Mouse (Mus musculus) liver, embryonic 14.5 days (tissue): Measurements from ENCODE around the gene St5.

Source experiments
- CTCF ChIP-seq: IDR thresholded peaks from 2 replicates; pipeline ENCODE4 v1.5.1; 2016; ENCODE audit warnings: antibody characterized with exemption, low read depth, control low read depth
- EP300 ChIP-seq: IDR thresholded peaks from 2 replicates; pipeline ENCODE4 v1.6.1; 2016; ENCODE audit warnings: antibody characterized with exemption, low read depth

- TF ChIP-seq CTCF: no peak
- no peak for TF ChIP-seq EP300
Observed at GRCm38 (mm10) chr7:109734806-109735205, 31.4 kb upstream of the St5 start.
